Mouse (Mus musculus) CH12.LX (cell line): ENCODE data around the gene Rfx7. TPM values are rescaled to one million over a fixed set of nuclear protein-coding genes. Genes with fewer than 3 reads are reported as not detected.

Experiments used
- DNase-seq: peaks from one replicate; pipeline ENCODE4 v3.0.0-alpha.2; 2013; ENCODE audit errors: extremely low read depth
- H3K27ac ChIP-seq: 2 replicates; pipeline ENCODE4 v1.5.1; 2012; ENCODE audit warnings: low read depth, mild to moderate bottlenecking, control low read depth, moderate library complexity; ENCODE audit not compliant: insufficient read depth
- H3K27me3 ChIP-seq: replicated peaks from 2 replicates; pipeline ENCODE3; 2012; ENCODE audit warnings: inconsistent platforms
- H3K36me3 ChIP-seq, 2 experiments: replicated peaks in 1 of 2; 2 replicates each; pipeline versions ENCODE3 to v1.6.1; 2012; ENCODE audit warnings: inconsistent platforms in 1 of 2, low read length in 1 of 2, mild to moderate bottlenecking in 1 of 2, mixed read lengths in 1 of 2, moderate library complexity in 1 of 2; ENCODE audit not compliant: control insufficient read depth in 1 of 2, insufficient read depth in 1 of 2
- H3K4me1 ChIP-seq, 2 experiments: 2 replicates each; pipeline ENCODE4 v1.6.1; 2012; ENCODE audit warnings: inconsistent platforms in 1 of 2, moderate library complexity in 1 of 2; ENCODE audit not compliant: insufficient read depth in 2 of 2, control insufficient read depth in 1 of 2
- H3K4me2 ChIP-seq: 2 replicates; pipeline ENCODE4 v1.6.1; 2012; ENCODE audit warnings: low read depth, mild to moderate bottlenecking, control low read depth; ENCODE audit not compliant: poor library complexity, insufficient read depth, severe bottlenecking
- H3K4me3 ChIP-seq, 3 experiments: fragments of 150-350 bp in 1 of 3; sonication (generic) in 1 of 3; replicated peaks in 1 of 3; 2 replicates each; pipeline versions ENCODE3 to v1.5.1; 2011 to 2012; ENCODE audit warnings: low read depth in 2 of 3, low read length in 2 of 3, mild to moderate bottlenecking in 2 of 3, moderate library complexity in 2 of 3, control low read depth in 1 of 3, improper control_type of control experiment in 1 of 3, inconsistent platforms in 1 of 3, mixed read lengths in 1 of 3; ENCODE audit not compliant: poor library complexity in 1 of 3
- H3K79me2 ChIP-seq: replicated peaks from 2 replicates; pipeline ENCODE4 v1.6.1; 2012; ENCODE audit warnings: mild to moderate bottlenecking, moderate library complexity; ENCODE audit not compliant: control insufficient read depth, poor library complexity, insufficient read depth, severe bottlenecking; ENCODE audit errors: extremely low read depth
- H3K9ac ChIP-seq: 2 replicates; pipeline ENCODE4 v1.6.1; 2012; ENCODE audit warnings: low read depth, mild to moderate bottlenecking, control low read depth, moderate library complexity; ENCODE audit not compliant: insufficient read depth
- H3K9me3 ChIP-seq: replicated peaks from 2 replicates; pipeline ENCODE3; 2012; ENCODE audit warnings: low read length, inconsistent platforms, mixed read lengths
- BHLHE40 ChIP-seq: IDR thresholded peaks from 2 replicates; pipeline ENCODE4 v1.6.1; 2011; ENCODE audit warnings: mild to moderate bottlenecking, low read depth, low read length, improper control_type of control experiment
- CHD1 ChIP-seq: IDR thresholded peaks from 2 replicates; pipeline ENCODE4 v1.6.1; 2012; ENCODE audit warnings: low read depth, low read length, improper control_type of control experiment, inconsistent platforms
- CTCF ChIP-seq, 2 experiments: IDR thresholded peaks in 1 of 2; conservative IDR thresholded peaks in 1 of 2; 2 replicates each; pipeline ENCODE4 v1.5.1; 2011 to 2012; ENCODE audit warnings: low read depth in 2 of 2, low read length in 2 of 2, improper control_type of control experiment in 1 of 2, inconsistent platforms in 1 of 2, mild to moderate bottlenecking in 1 of 2, moderate library complexity in 1 of 2
- EP300 ChIP-seq: IDR thresholded peaks from 2 replicates; pipeline ENCODE4 v1.6.1; 2011; ENCODE audit warnings: low read length, improper control_type of control experiment
- ETS1 ChIP-seq: conservative IDR thresholded peaks from 2 replicates; pipeline ENCODE4 v1.6.1; 2012; ENCODE audit warnings: low read depth, mild to moderate bottlenecking, inconsistent platforms, low read length, improper control_type of control experiment, moderate library complexity
- GABPA ChIP-seq: IDR thresholded peaks from 2 replicates; pipeline ENCODE4 v1.6.1; 2012; ENCODE audit warnings: low read depth, low read length, improper control_type of control experiment, inconsistent platforms; ENCODE audit not compliant: insufficient replicate concordance
- HCFC1 ChIP-seq: IDR thresholded peaks from 2 replicates; pipeline ENCODE4 v1.6.1; 2012; ENCODE audit warnings: low read depth, mild to moderate bottlenecking, inconsistent platforms, low read length, improper control_type of control experiment
- IRF4 ChIP-seq: IDR thresholded peaks from 2 replicates; pipeline ENCODE4 v1.6.1; 2014; ENCODE audit warnings: low read depth, mild to moderate bottlenecking, inconsistent platforms, low read length, improper control_type of control experiment
- JUN ChIP-seq: IDR thresholded peaks from 2 replicates; pipeline ENCODE4 v1.6.1; 2011; ENCODE audit warnings: low read depth, mild to moderate bottlenecking, low read length, improper control_type of control experiment, moderate library complexity; ENCODE audit not compliant: insufficient read depth
- JUND ChIP-seq: conservative IDR thresholded peaks from 2 replicates; pipeline ENCODE4 v1.6.1; 2011; ENCODE audit warnings: low read depth, low read length, improper control_type of control experiment
- KAT2A ChIP-seq: IDR thresholded peaks from 2 replicates; pipeline ENCODE4 v1.6.1; 2012; ENCODE audit warnings: low read length, improper control_type of control experiment, inconsistent platforms; ENCODE audit not compliant: insufficient replicate concordance
- MAFK ChIP-seq: IDR thresholded peaks from 2 replicates; pipeline ENCODE4 v1.6.1; 2011; ENCODE audit warnings: low read length, improper control_type of control experiment; ENCODE audit not compliant: insufficient replicate concordance
- MAX ChIP-seq: IDR thresholded peaks from 2 replicates; pipeline ENCODE4 v1.6.1; 2011; ENCODE audit warnings: low read length, improper control_type of control experiment
- MEF2A ChIP-seq: IDR thresholded peaks from 2 replicates; pipeline ENCODE4 v1.6.1; 2014; ENCODE audit warnings: low read depth, mild to moderate bottlenecking, inconsistent platforms, low read length, improper control_type of control experiment, borderline replicate concordance
- MXI1 ChIP-seq: IDR thresholded peaks from 2 replicates; pipeline ENCODE4 v1.6.1; 2011; ENCODE audit warnings: mild to moderate bottlenecking, low read depth, low read length, improper control_type of control experiment
- NELFE ChIP-seq: IDR thresholded peaks from 2 replicates; pipeline ENCODE4 v1.6.1; 2011; ENCODE audit warnings: low read depth, low read length, improper control_type of control experiment
- NRF1 ChIP-seq: IDR thresholded peaks from 2 replicates; pipeline ENCODE4 v1.6.1; 2014; ENCODE audit warnings: low read depth, mild to moderate bottlenecking, inconsistent platforms, low read length, improper control_type of control experiment, moderate library complexity
- PAX5 ChIP-seq: IDR thresholded peaks from 2 replicates; pipeline ENCODE4 v1.6.1; 2012; ENCODE audit warnings: low read length, inconsistent platforms, mixed read lengths
- POLR2A ChIP-seq: IDR thresholded peaks from 2 replicates; pipeline ENCODE4 v1.6.1; 2011; ENCODE audit warnings: low read depth, mild to moderate bottlenecking, improper control_type of control experiment, low read length
- SIN3A ChIP-seq: IDR thresholded peaks from 2 replicates; pipeline ENCODE4 v1.6.1; 2012; ENCODE audit warnings: low read length, improper control_type of control experiment, inconsistent platforms
- TCF12 ChIP-seq: IDR thresholded peaks from 2 replicates; pipeline ENCODE4 v1.6.1; 2014; ENCODE audit warnings: low read depth, mild to moderate bottlenecking, inconsistent platforms, low read length, improper control_type of control experiment
- USF1 ChIP-seq: IDR thresholded peaks from 2 replicates; pipeline ENCODE4 v1.6.1; 2014; ENCODE audit warnings: low read depth, mild to moderate bottlenecking, inconsistent platforms, low read length, improper control_type of control experiment
- USF2 ChIP-seq: conservative IDR thresholded peaks from 2 replicates; pipeline ENCODE4 v1.6.1; 2011; ENCODE audit warnings: low read depth, low read length, improper control_type of control experiment
- ZC3H11A ChIP-seq: IDR thresholded peaks from 2 replicates; pipeline ENCODE4 v1.6.1; 2012; ENCODE audit warnings: low read depth, mild to moderate bottlenecking, inconsistent platforms, low read length, improper control_type of control experiment
- ZMIZ1 ChIP-seq: IDR thresholded peaks from 2 replicates; pipeline ENCODE4 v1.6.1; 2012; ENCODE audit warnings: low read depth, mild to moderate bottlenecking, inconsistent platforms, low read length, improper control_type of control experiment
- ZNF384 ChIP-seq: IDR thresholded peaks from 2 replicates; pipeline ENCODE4 v1.6.1; 2012; ENCODE audit warnings: low read depth, low read length, improper control_type of control experiment, inconsistent platforms
- dilution Hi-C: fragments of 300-500 bp; cut with MboI; formaldehyde crosslinking; loops from 2 replicates; pipeline ENCODE4 v1.14.3; 2020; ENCODE audit warnings: low sequenced_read_pairs; ENCODE audit not compliant: extremely low pct_unique_long_range_greater_than_20kb, extremely low pct_ligation_motif_present
- in situ Hi-C: fragments of 300-500 bp; cut with MboI; formaldehyde crosslinking; loops from 3 replicates; pipeline ENCODE4 v1.14.3; 2019; ENCODE audit warnings: low sequenced_read_pairs, low pct_ligation_motif_present, low pct_unique_long_range_greater_than_20kb, mixed read lengths
- polyA plus RNA-seq: library from polyadenylated mRNA; unstranded; fragments of >175 nt; gene quantifications from 2 replicates; pipeline ENCODE4 v1.2.1, GENCODE M21; 2012; ENCODE audit warnings: low read depth; ENCODE audit not compliant: insufficient read length
- total RNA-seq, 2 experiments: library from RNA; depleted of rRNA; stranded (reverse); fragments of 300-350 nt in 1 of 2; fragments of >200 nt in 1 of 2; gene quantifications; 2 replicates each; pipeline ENCODE4 v1.2.3; 2012 to 2014

Gene Rfx7
- total and polyA plus RNA-seq, 3 experiments, result 18.4 to 49.9 (median 27.3) TPM

DNA sequence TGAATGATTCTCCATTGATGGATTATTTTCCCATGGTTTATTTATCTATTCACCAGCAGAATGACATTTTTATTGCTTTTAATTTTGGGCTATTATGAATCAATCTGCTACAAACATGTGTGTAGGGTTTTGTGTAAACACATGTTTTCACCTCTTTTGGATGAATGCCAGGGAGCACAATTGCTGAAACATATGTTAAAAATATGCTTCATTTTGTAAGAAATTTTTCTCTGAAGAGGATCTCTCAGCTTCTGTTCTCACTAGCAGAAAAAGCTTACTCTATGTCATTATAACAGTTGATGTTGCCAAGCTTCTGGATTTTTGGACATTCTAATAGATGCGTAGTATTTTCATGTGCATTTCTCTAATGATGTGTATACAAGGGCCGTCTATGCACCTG lies 28.3 kb downstream of the Rfx7 start:
- H3K4me3 ChIP-seq, result no peak overlapping the region
- H3K4me2 ChIP-seq, result no peak overlapping the region
- in situ Hi-C loops, result no loop called here
- H3K27ac ChIP-seq, result no peak overlapping the region
- no peak overlapping the region for H3K9ac ChIP-seq
- no peaks in the 10 kb centered on the region for H3K27me3 ChIP-seq
- DNase-seq, result no peak
- no peak for TF ChIP-seq CHD1
- no peak for TF ChIP-seq SIN3A
- TF ChIP-seq JUN, result no peak
- no peak for TF ChIP-seq ETS1
- no peak for TF ChIP-seq POLR2A
- TF ChIP-seq ZC3H11A, result no peak
- no peak for TF ChIP-seq ZMIZ1
- no peak for TF ChIP-seq GABPA
- TF ChIP-seq PAX5, result no peak
- TF ChIP-seq MXI1, result no peak
- TF ChIP-seq IRF4, result no peak
- no peak for TF ChIP-seq NRF1
- no peak for TF ChIP-seq USF2
- TF ChIP-seq TCF12, result no peak
- TF ChIP-seq MEF2A, result no peak
- no peak for TF ChIP-seq MAFK
- TF ChIP-seq ZNF384, result no peak
- no peak for TF ChIP-seq EP300
- no peak for TF ChIP-seq USF1
- TF ChIP-seq KAT2A, result no peak
- no peaks in the 10 kb centered on the region for H3K9me3 ChIP-seq
- H3K79me2 ChIP-seq, result peaks cover 33% of the 10 kb centered on the region; the same call in 1 of the 2 replicates
- H3K36me3 ChIP-seq, result peaks cover 6 to 40% of the 10 kb centered on the region in 2 experiments
- dilution Hi-C loops, result no loop called here
- peaks cover 2 to 5% of the 10 kb centered on the region in 2 experiments; a peak in 1 of 4 replicates for H3K4me1 ChIP-seq

DNA sequence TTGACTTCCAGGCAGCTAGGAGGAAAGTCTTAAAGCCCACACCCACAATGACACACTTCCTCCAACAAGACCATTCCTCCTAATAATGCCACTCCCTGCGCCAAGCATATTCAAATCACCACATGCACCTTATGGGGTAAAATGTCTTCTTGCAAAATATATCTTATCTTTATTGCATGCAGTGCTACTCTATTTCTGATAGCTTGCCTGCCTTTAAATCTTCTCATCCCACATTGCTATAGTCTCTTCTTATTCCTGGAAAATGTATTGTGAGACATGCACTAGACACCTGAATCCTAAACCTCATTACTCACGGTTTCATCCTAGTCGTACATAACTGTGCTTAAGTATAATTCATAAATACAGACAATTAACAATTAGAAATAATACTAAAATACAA lies 31.2 kb downstream of the Rfx7 start:
- H3K9me3 ChIP-seq, result no peaks in the 10 kb centered on the region
- no peaks in the 10 kb centered on the region for H3K27me3 ChIP-seq
- peaks cover 6 to 32% of the 10 kb centered on the region in 2 experiments for H3K36me3 ChIP-seq
- no peak overlapping the region for H3K27ac ChIP-seq
- H3K4me2 ChIP-seq, result no peak overlapping the region
- peaks cover 31% of the 10 kb centered on the region for H3K79me2 ChIP-seq
- TF ChIP-seq GABPA (no peak), CHD1 (no peak), MXI1 (no peak), NELFE (no peak), JUND (no peak), HCFC1 (no peak), MAFK (no peak), BHLHE40 (no peak), USF2 (no peak), MAX (no peak), CTCF (conservative IDR thresholded peaks at IDR 0.05 in 1 of 2, IDR thresholded peaks at IDR 0.05 in 1 of 2; ENCODE audit: low read depth in 2 of 2, low read length in 2 of 2) (no peak), EP300 (no peak)
- TF ChIP-seq, all 38 proteins: peak for 0
- dilution Hi-C loops (no loop called here), in situ Hi-C loops (no loop called here)
- peaks cover 2 to 5% of the 10 kb centered on the region in 2 experiments; a peak in 1 of 4 replicates for H3K4me1 ChIP-seq
- H3K9ac ChIP-seq, result no peak overlapping the region
- DNase-seq, result no peak
- H3K4me3 ChIP-seq, result no peak overlapping the region
